Mouse (Mus musculus): ENCODE measurements around the gene Carmil2.

DNA sequence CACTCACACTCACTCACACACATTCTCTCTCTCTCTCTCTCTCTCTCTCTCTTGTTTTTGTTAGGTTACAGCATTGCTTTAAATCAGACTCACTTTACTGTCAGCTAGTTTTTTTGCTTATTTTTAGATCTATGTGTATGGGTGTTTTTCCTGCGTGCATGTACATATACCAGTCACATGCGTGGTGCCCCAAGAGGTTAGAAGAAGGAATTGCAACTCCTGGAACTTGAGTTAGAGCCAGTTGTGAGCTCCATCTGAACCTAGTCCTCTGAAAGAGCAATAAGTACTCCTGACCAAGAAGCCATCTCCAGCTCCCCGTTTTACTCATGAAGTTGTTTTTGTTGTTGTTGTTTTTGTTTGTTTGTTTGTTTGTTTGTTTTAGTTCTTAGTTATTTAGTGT is 24.9 kb upstream of the Carmil2 start:
- TF ChIP-seq POLR2A (IDR thresholded peaks at IDR 0.05; ENCODE audit: extremely low read depth, insufficient read depth, low read length) (no peak), CTCF (IDR thresholded peaks at IDR 0.05; ENCODE audit: extremely low read depth, insufficient read depth, low read length) (peak; percentile 38)
